Mouse (Mus musculus) embryonic fibroblast, embryonic 13.5 days (primary cell): ENCODE data around the gene Ppil2. TPM values are rescaled to one million over a fixed set of nuclear protein-coding genes. Genes with fewer than 3 reads are reported as not detected.

Experiments used
- H3K27ac ChIP-seq: 2 replicates; pipeline ENCODE4 v1.5.1; 2012; ENCODE audit warnings: low read length, control low read depth, inconsistent platforms; ENCODE audit not compliant: insufficient read depth
- H3K4me1 ChIP-seq: 2 replicates; pipeline ENCODE4 v1.6.1; 2011; ENCODE audit warnings: low read length; ENCODE audit not compliant: control insufficient read depth, insufficient read depth
- H3K4me3 ChIP-seq: 2 replicates; pipeline ENCODE4 v1.5.1; 2011; ENCODE audit warnings: mild to moderate bottlenecking, control low read depth, low read length; ENCODE audit not compliant: insufficient read depth
- CTCF ChIP-seq: IDR thresholded peaks from 2 replicates; pipeline ENCODE4 v1.5.1; 2011; ENCODE audit warnings: mild to moderate bottlenecking, control low read depth, low read length, moderate library complexity, borderline replicate concordance; ENCODE audit not compliant: insufficient read depth
- POLR2A ChIP-seq: IDR thresholded peaks from 2 replicates; pipeline ENCODE4 v1.6.1; 2011; ENCODE audit warnings: low read depth, mild to moderate bottlenecking, control low read depth, low read length, moderate library complexity
- polyA plus RNA-seq: library from polyadenylated mRNA; stranded (reverse); fragments of >200 nt; gene quantifications from 2 replicates; pipeline ENCODE4 v1.2.4, GENCODE M21; 2011; ENCODE audit warnings: low read depth; ENCODE audit not compliant: missing spikeins, insufficient read length

The Ppil2 gene
- polyA plus RNA-seq, 1 experiment, result 97.5 TPM

- H3K4me3 ChIP-seq, result no peak overlapping the region
- TF ChIP-seq POLR2A (no peak), CTCF (no peak)
- H3K27ac ChIP-seq, result no peak overlapping the region
- H3K4me1 ChIP-seq, result no peaks in the 10 kb centered on the region
Observed at GRCm38 (mm10) chr16:17102630-17103220, 8.3 kb downstream of the Ppil2 start.

DNA sequence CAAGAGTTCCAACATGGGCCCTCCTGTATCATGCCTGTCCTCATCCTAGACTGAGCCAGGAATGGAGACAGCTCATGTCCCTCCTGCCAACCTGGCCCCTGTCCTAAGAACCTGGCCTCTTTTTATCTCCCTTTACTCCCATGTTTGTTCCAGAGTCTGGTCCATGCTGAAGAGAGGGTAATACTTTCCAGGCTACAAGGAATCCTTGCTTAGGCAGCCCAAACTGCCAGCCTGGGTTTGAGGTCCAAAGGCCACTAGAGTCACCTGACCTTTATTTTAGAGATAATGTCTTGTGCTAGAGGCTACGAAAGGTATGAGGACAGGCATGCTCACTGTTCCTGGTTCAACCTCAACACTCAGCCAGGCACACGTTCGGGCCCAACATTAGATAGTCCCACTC, 14.1 kb downstream of the Ppil2 start:
- Histone ChIP-seq H3K27ac (no peak overlapping the region), H3K4me1 (no peaks in the 10 kb centered on the region), H3K4me3 (no peak overlapping the region)
- no peak for TF ChIP-seq POLR2A
- TF ChIP-seq CTCF, result no peak

GRCm38 (mm10) chr16:17088346-17088745, 22.7 kb downstream of the Ppil2 start:
- TF ChIP-seq CTCF, result no peak
- TF ChIP-seq POLR2A, result no peak
- H3K27ac ChIP-seq, result no peak overlapping the region
- no peak overlapping the region for H3K4me3 ChIP-seq
- H3K4me1 ChIP-seq, result no peaks in the 10 kb centered on the region

DNA sequence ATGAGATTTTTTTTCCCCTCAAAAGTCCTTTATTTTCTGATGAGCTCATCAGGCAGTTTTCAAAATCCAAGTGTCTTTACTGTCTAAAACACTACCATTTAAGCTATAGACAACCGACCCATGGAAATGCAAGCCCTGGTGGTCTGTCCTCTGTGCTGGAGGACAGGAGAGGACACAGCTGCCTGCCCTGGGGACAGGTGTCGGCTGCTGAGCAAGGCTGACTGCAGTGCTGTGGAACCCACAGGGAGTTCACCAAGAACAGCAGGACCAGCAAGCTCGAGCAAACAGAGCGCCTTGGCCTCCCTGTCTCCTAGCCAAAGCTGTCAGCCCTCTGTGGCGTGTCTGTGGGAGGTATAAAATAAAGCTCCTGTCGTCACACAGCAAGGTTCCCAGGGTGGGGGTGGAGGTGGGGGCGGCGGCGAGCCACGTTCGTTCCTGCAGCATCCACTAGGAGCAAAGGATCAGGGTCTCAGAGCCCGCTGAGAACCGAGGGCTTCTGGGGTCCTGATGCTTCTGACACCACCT, 24.3 kb downstream of the Ppil2 start:
- Histone ChIP-seq H3K4me3 (no peak overlapping the region), H3K27ac (no peak overlapping the region), H3K4me1 (no peaks in the 10 kb centered on the region)
- TF ChIP-seq POLR2A (no peak), CTCF (no peak)

DNA sequence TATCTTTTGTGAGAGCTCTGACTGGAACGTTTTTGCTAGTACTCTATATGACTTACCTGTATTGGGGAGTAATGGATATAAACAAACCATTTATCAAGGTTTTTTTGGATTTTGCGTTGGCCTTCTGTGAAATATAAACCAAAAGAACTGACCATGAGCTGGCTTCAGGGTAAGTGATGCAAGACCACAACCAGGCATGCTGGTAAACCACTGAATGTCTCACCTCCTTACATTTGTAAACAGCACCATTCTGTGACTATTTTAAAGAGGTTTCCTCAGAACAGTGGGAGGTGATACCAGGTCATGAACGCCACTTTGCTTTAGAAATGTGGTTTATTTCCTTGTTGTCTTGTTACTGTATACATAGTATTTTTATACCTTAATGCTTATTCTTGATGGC, 24.8 kb downstream of the Ppil2 start:
- H3K4me3 ChIP-seq, result no peak overlapping the region
- H3K27ac ChIP-seq, result no peak overlapping the region
- no peak for TF ChIP-seq POLR2A
- no peak for TF ChIP-seq CTCF
- H3K4me1 ChIP-seq, result no peaks in the 10 kb centered on the region

DNA sequence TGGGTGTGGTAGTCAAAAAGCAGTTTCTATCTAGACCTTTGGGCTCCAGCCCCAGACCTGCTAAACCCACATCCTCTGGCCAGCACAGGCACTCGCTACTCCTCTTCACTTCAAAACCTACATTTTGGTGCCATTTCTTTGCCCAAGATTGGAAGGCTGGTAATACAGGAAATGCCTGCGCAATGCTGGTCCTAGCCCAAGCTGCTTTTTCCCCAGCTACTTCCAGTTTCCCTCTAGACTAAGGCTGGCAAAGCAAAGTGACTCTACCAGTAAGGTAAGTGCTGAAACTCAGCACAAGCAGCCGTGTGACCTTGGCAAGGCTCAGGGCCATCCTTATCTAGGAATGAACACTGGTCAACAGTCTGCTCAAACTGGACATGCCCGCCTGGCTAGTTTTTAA, 25.4 kb downstream of the Ppil2 start:
- no peak overlapping the region for H3K27ac ChIP-seq
- H3K4me3 ChIP-seq, result no peak overlapping the region
- no peak for TF ChIP-seq POLR2A
- no peak for TF ChIP-seq CTCF
- H3K4me1 ChIP-seq, result no peaks in the 10 kb centered on the region

DNA sequence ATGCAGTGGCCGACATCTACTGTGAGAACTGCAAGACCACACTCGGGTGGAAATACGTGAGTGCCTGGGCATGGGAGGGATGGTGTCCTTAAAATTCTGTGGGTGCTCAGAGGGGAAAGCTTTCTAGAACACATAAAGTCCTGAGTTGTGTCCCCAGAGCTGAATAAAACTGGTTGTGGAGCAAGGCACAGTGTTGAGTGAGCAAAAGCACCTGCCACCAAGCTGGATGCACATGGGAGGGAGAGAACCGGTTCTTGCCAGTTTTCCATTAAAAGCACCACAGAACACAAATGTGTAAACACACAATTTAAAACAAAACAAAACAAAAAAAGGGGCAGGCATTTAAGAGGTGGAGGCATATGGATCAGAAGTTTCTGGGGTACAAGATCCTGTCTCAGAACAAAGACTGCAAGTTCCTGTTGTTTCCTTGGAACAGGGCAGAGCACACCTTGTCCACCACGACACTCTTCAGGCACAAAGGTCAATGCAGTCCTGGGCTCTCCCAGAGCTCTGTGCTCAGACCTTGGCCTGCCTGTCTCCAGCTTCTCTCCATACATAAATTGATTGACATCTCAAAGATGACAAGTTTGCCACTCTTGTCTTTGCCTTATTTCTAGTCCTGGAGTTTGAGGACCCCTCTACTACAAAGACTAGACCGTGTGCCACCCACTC, 28.8 kb downstream of the Ppil2 start:
- Histone ChIP-seq H3K4me1 (no peaks in the 10 kb centered on the region), H3K27ac (no peak overlapping the region), H3K4me3 (no peak overlapping the region)
- TF ChIP-seq POLR2A (no peak), CTCF (no peak)

DNA sequence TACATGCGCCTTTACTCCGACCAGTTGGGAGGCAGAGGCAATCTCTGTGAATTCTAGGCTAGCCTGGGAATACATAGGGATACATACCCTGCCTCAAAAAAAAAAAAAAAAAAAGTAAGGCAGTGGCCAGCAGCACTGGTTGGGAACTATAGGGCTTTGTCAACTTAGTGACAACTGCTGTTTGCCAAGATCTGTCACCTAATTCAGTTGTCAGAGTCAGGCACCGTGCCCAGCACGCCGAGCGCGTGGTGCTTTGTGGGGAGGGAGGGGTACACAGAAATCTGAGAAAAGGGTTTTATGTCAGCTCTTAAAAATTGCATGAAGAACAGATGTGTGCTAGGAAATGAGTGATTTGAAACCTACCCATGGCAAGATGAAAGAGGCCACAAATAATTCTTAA, 33.0 kb downstream of the Ppil2 start:
- TF ChIP-seq POLR2A, result no peak
- no peak for TF ChIP-seq CTCF
- no peaks in the 10 kb centered on the region for H3K4me1 ChIP-seq
- no peak overlapping the region for H3K4me3 ChIP-seq
- H3K27ac ChIP-seq, result no peak overlapping the region

DNA sequence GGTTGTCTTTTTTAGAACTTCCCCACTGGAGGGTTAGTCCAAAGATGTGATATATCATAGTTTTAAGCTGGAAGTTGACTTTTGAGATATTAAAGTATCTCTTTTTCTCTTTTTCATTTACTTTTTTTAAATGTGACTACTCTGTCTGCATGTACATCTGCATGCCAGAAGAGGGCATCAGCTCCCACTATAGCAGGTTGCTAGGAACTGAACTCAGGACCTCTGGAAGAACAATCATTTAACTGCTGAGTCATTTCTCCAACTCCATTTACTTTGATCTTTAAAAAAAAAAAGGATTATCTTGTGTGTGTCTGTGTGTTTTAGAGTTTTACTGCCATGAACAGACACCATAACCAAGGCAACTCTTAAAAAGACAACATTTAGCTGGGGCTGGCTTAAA, 34.2 kb downstream of the Ppil2 start:
- Histone ChIP-seq H3K4me1 (no peaks in the 10 kb centered on the region), H3K27ac (no peak overlapping the region), H3K4me3 (no peak overlapping the region)
- TF ChIP-seq POLR2A (no peak), CTCF (no peak)

DNA sequence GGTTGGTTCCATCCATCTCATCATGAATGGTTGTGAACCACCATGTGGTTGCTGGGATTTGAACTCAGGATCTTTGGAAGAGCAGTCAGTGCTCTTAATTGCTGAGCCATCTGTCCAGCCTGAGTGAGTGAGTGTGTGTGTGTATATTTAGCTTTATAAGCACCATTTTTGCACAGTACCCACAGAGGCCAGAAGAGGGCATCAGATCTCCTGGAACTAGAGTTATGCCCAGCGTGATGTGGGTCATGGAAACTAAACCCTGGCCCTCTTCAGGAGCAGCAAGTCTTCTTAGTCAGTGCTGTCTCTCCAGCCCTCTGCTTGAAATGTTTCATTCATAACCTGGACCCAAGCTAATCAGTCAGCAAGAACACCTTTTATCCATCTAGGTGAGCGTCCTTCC, 34.8 kb downstream of the Ppil2 start:
- Histone ChIP-seq H3K4me1 (no peaks in the 10 kb centered on the region), H3K27ac (no peak overlapping the region), H3K4me3 (no peak overlapping the region)
- TF ChIP-seq POLR2A (no peak), CTCF (no peak)

GRCm38 (mm10) chr16:17073000-17073399, 38.1 kb downstream of the Ppil2 start:
- Histone ChIP-seq H3K27ac (no peak overlapping the region), H3K4me1 (no peaks in the 10 kb centered on the region), H3K4me3 (no peak overlapping the region)
- TF ChIP-seq CTCF (no peak), POLR2A (no peak)
